Mouse (Mus musculus) ES-E14 (cell line): ENCODE results near the gene Palb2. TPM values are rescaled to one million over a fixed set of nuclear protein-coding genes. Genes with fewer than 3 reads are reported as not detected.
A peak's percentile ranks its signal among the peaks of the same experiment; 100 is the strongest.

Source experiments
- DNase-seq: peaks from one replicate; pipeline ENCODE4 v3.0.0-alpha.2; 2013; ENCODE audit warnings: low read depth, low spot score
- H3K27ac ChIP-seq: 2 replicates; pipeline ENCODE4 v1.5.1; 2012; ENCODE audit warnings: low read depth, mild to moderate bottlenecking, low read length, moderate library complexity, mixed read lengths; ENCODE audit not compliant: poor library complexity, insufficient read depth, severe bottlenecking
- H3K36me3 ChIP-seq: 2 replicates; pipeline ENCODE4 v1.6.1; 2012; ENCODE audit warnings: mild to moderate bottlenecking, low read length, moderate library complexity, mixed read lengths; ENCODE audit not compliant: control insufficient read depth, poor library complexity, insufficient read depth, severe bottlenecking
- H3K4me1 ChIP-seq, 2 experiments: fragments of 150-350 bp in 1 of 2; sonication (generic) in 1 of 2; 2 replicates each; pipeline ENCODE4 v1.6.1; 2012; ENCODE audit warnings: low read length in 2 of 2, mild to moderate bottlenecking in 1 of 2, mixed read lengths in 1 of 2; ENCODE audit not compliant: control insufficient read depth in 2 of 2, insufficient read depth in 2 of 2, poor library complexity in 1 of 2
- H3K4me3 ChIP-seq, 2 experiments: fragments of 150-350 bp in 1 of 2; sonication (generic) in 1 of 2; 2 replicates each; pipeline ENCODE4 v1.5.1; 2012; ENCODE audit warnings: low read length in 2 of 2, low read depth in 1 of 2, mild to moderate bottlenecking in 1 of 2, mixed read lengths in 1 of 2; ENCODE audit not compliant: insufficient read depth in 1 of 2, poor library complexity in 1 of 2, severe bottlenecking in 1 of 2
- H3K9ac ChIP-seq: 2 replicates; pipeline ENCODE4 v1.6.1; 2012; ENCODE audit warnings: low read depth, mild to moderate bottlenecking, low read length, mixed read lengths; ENCODE audit not compliant: poor library complexity, insufficient read depth, severe bottlenecking
- H3K9me3 ChIP-seq: fragments of 150-350 bp; sonication (generic); 2 replicates; pipeline ENCODE4 v1.6.1; 2012; ENCODE audit warnings: low read depth, mild to moderate bottlenecking, low read length; ENCODE audit not compliant: control insufficient read depth, insufficient read depth
- CHD2 ChIP-seq: IDR thresholded peaks from 2 replicates; pipeline ENCODE4 v1.6.1; 2014; ENCODE audit warnings: mild to moderate bottlenecking, low read depth, low read length, inconsistent platforms
- HCFC1 ChIP-seq: IDR thresholded peaks from 2 replicates; pipeline ENCODE4 v1.6.1; 2012; ENCODE audit warnings: low read length, inconsistent platforms, borderline replicate concordance; ENCODE audit not compliant: insufficient read depth
- MAFK ChIP-seq: IDR thresholded peaks from 2 replicates; pipeline ENCODE4 v1.6.1; 2014; ENCODE audit warnings: mild to moderate bottlenecking, low read depth, low read length, inconsistent platforms; ENCODE audit not compliant: insufficient read depth
- ZC3H11A ChIP-seq: IDR thresholded peaks from 2 replicates; pipeline ENCODE4 v1.6.1; 2012; ENCODE audit warnings: low read depth, mild to moderate bottlenecking, inconsistent platforms, low read length, borderline replicate concordance
- ZNF384 ChIP-seq: IDR thresholded peaks from 2 replicates; pipeline ENCODE4 v1.6.1; 2012; ENCODE audit warnings: low read depth, low read length, inconsistent platforms
- in situ Hi-C, 2 experiments: fragments of 600-800 bp; cut with MboI; formaldehyde crosslinking; loops; one replicate each; pipeline ENCODE4 v1.15.1; 2025; ENCODE audit warnings: low sequenced_read_pairs in 2 of 2, inconsistent platforms in 1 of 2; ENCODE audit not compliant: unreplicated experiment in 2 of 2
- total RNA-seq: library from RNA; depleted of rRNA; stranded (reverse); fragments of 300-350 nt; gene quantifications from 2 replicates; pipeline ENCODE4 v1.2.3, GENCODE M21; 2012

The Palb2 gene
- total RNA-seq, 1 experiment: 21.0 TPM

GRCm38 (mm10) chr7:122167203-122167602 lies 34.4 kb upstream of the Palb2 start:
- H3K27ac ChIP-seq: no peak overlapping the region
- peaks cover 0 to 10% of the 10 kb centered on the region in 2 experiments; a peak in 1 of 4 replicates for H3K4me1 ChIP-seq
- H3K4me3 ChIP-seq: no peak overlapping the region
- in situ Hi-C loops: no loop called here
- H3K36me3 ChIP-seq: peaks cover 76% of the 10 kb centered on the region
- no peak overlapping the region; the same call in 1 of the 2 replicates for H3K9ac ChIP-seq
- DNase-seq: no peak
- no peaks in the 10 kb centered on the region for H3K9me3 ChIP-seq
- TF ChIP-seq CHD2: no peak
- TF ChIP-seq ZNF384: no peak

GRCm38 (mm10) chr7:122163766-122164165 lies 31.0 kb upstream of the Palb2 start:
- in situ Hi-C loops: no loop called here
- H3K9me3 ChIP-seq: no peaks in the 10 kb centered on the region
- DNase-seq: no peak
- TF ChIP-seq ZNF384 (no peak), MAFK (no peak), CHD2 (no peak), HCFC1 (no peak), ZC3H11A (no peak)
- H3K27ac ChIP-seq: no peak overlapping the region
- no peak overlapping the region for H3K9ac ChIP-seq
- H3K36me3 ChIP-seq: peaks cover 76% of the 10 kb centered on the region
- H3K4me1 ChIP-seq: peaks cover 2 to 24% of the 10 kb centered on the region in 2 experiments; a peak in 2 of 4 replicates
- H3K4me3 ChIP-seq: no peak overlapping the region

- peak overlapping the region; percentile 57; the same call in 1 of the 2 replicates for H3K27ac ChIP-seq
Measured at GRCm38 (mm10) chr7:122160037-122160436, 27.3 kb upstream of the Palb2 start.

GRCm38 (mm10) chr7:122158915-122159902 lies 26.4 kb upstream of the Palb2 start, which contains the start of gene Plk1:
Gene Plk1, plus strand, starts transcription at chr7:122159439.
- peak within 1 kb of the TSS; percentile 93 for H3K9ac ChIP-seq
- in situ Hi-C loops: no loop called here

More at GRCm38 (mm10) chr7:122160037-122160436, 27.3 kb upstream of the Palb2 start:
- Histone ChIP-seq H3K4me1 (peaks cover 2 to 24% of the 10 kb centered on the region in 2 experiments; a peak in 2 of 4 replicates), H3K9ac (peak overlapping the region; percentile 93), H3K9me3 (no peaks in the 10 kb centered on the region), H3K36me3 (peaks cover 44% of the 10 kb centered on the region), H3K4me3 (peak overlapping the region; percentile 90 to 95)
- no peak for DNase-seq
- in situ Hi-C loops: no loop called here
- TF ChIP-seq HCFC1: no peak
- no peak for TF ChIP-seq MAFK
- TF ChIP-seq ZC3H11A: no peak
- TF ChIP-seq ZNF384: no peak
- no peak for TF ChIP-seq CHD2

More at GRCm38 (mm10) chr7:122158915-122159902, 26.4 kb upstream of the Palb2 start, which contains the start of gene Plk1:
- Histone ChIP-seq H3K4me3 (peak within 1 kb of the TSS; percentile 90 to 95), H3K27ac (peak within 1 kb of the TSS; percentile 83), H3K36me3 (peaks cover 37% of the 10 kb centered on the region), H3K4me1 (peaks cover 2 to 24% of the 10 kb centered on the region in 2 experiments; a peak in 2 of 4 replicates), H3K9me3 (no peaks in the 10 kb centered on the region)
- DNase-seq: peak; percentile 92
- no peak for TF ChIP-seq MAFK
- TF ChIP-seq ZC3H11A: no peak
- no peak for TF ChIP-seq ZNF384
- TF ChIP-seq CHD2: no peak
- no peak for TF ChIP-seq HCFC1
